Mouse (Mus musculus): ENCODE measurements around the gene Inpp5b. TPM values are rescaled to one million over a fixed set of nuclear protein-coding genes. Genes with fewer than 3 reads are reported as not detected.
A peak's percentile ranks its signal among the peaks of the same experiment; 100 is the strongest.

Inpp5b gene
- polyA plus RNA-seq, 1 experiment = 93.3 TPM

GRCm38 (mm10) chr4:124737486-124737885 is 4.2 kb upstream of the Inpp5b start:
- Histone ChIP-seq H3K4me1 (ENCODE audit: control insufficient read depth, insufficient read depth, low read length) (no peaks in the 10 kb centered on the region), H3K4me3 (replicated peaks; ENCODE audit: extremely low read depth, low read depth, low read length) (no peak overlapping the region)
- no peak for DNase-seq
- TF ChIP-seq CTCF (IDR thresholded peaks at IDR 0.05; ENCODE audit: insufficient read depth, low read length) = no peak
- TF ChIP-seq POLR2A (IDR thresholded peaks at IDR 0.05; ENCODE audit: borderline replicate concordance, extremely low read depth, low read depth, low read length) = no peak
- 76% methylated on average over 5 of the region's 5 CpGs for WGBS

- TF ChIP-seq CTCF (IDR thresholded peaks at IDR 0.05; ENCODE audit: insufficient read depth, low read length) (no peak), POLR2A (IDR thresholded peaks at IDR 0.05; ENCODE audit: borderline replicate concordance, extremely low read depth, low read depth, low read length) (no peak)
- Histone ChIP-seq H3K4me3 (replicated peaks; ENCODE audit: extremely low read depth, low read depth, low read length) (no peak overlapping the region), H3K4me1 (ENCODE audit: control insufficient read depth, insufficient read depth, low read length) (no peaks in the 10 kb centered on the region)
- 52% methylated on average over 4 of the region's 4 CpGs for WGBS
- DNase-seq = no peak
Measured at GRCm38 (mm10) chr4:124738013-124738412, 3.6 kb upstream of the Inpp5b start.

GRCm38 (mm10) chr4:124738783-124739182 is 2.9 kb upstream of the Inpp5b start:
- 68% methylated on average over 1 of the region's 1 CpGs for WGBS
- Histone ChIP-seq H3K4me1 (ENCODE audit: control insufficient read depth, insufficient read depth, low read length) (no peaks in the 10 kb centered on the region), H3K4me3 (replicated peaks; ENCODE audit: extremely low read depth, low read depth, low read length) (no peak overlapping the region)
- no peak for DNase-seq
- TF ChIP-seq CTCF (IDR thresholded peaks at IDR 0.05; ENCODE audit: insufficient read depth, low read length) = no peak
- no peak for TF ChIP-seq POLR2A (IDR thresholded peaks at IDR 0.05; ENCODE audit: borderline replicate concordance, extremely low read depth, low read depth, low read length)

DNA sequence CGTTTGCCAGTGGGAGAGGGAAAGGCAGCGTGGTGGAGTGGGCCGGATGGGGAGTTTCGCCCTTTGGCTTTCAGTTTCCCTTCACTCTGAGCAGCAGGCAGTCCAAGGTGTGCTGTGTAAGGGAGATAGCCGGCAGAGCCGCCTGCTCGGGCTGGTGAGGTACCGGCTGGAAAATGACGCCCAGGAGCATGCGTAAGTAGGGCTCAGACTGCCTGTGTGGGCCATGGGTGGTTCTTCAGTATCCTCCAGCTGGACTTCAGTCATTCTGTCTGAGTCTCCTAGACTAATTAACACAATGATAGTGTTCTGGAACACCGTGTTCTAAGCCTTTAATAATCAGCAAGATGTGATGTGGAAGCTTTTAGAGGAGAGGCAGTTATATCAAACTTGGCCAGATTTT is 1.2 kb downstream of the Inpp5b start:
- WGBS = 85% methylated on average over 11 of the region's 11 CpGs
- no peaks in the 10 kb centered on the region for H3K4me1 ChIP-seq (ENCODE audit: control insufficient read depth, insufficient read depth, low read length)

GRCm38 (mm10) chr4:124746577-124746976 is 4.9 kb downstream of the Inpp5b start:
- Histone ChIP-seq H3K4me1 (ENCODE audit: control insufficient read depth, insufficient read depth, low read length) (no peaks in the 10 kb centered on the region), H3K4me3 (replicated peaks; ENCODE audit: extremely low read depth, low read depth, low read length) (no peak overlapping the region)
- 83% methylated on average over 7 of the region's 7 CpGs for WGBS
- no peak for DNase-seq
- TF ChIP-seq POLR2A (IDR thresholded peaks at IDR 0.05; ENCODE audit: borderline replicate concordance, extremely low read depth, low read depth, low read length) (no peak), CTCF (IDR thresholded peaks at IDR 0.05; ENCODE audit: insufficient read depth, low read length) (no peak)

More for the DNA sequence above, 1.2 kb downstream of the Inpp5b start:
- TF ChIP-seq POLR2A (IDR thresholded peaks at IDR 0.05; ENCODE audit: borderline replicate concordance, extremely low read depth, low read depth, low read length) (no peak), CTCF (IDR thresholded peaks at IDR 0.05; ENCODE audit: insufficient read depth, low read length) (no peak)
- no peak for DNase-seq
- H3K4me3 ChIP-seq (replicated peaks; ENCODE audit: extremely low read depth, low read depth, low read length) = no peak overlapping the region

DNA sequence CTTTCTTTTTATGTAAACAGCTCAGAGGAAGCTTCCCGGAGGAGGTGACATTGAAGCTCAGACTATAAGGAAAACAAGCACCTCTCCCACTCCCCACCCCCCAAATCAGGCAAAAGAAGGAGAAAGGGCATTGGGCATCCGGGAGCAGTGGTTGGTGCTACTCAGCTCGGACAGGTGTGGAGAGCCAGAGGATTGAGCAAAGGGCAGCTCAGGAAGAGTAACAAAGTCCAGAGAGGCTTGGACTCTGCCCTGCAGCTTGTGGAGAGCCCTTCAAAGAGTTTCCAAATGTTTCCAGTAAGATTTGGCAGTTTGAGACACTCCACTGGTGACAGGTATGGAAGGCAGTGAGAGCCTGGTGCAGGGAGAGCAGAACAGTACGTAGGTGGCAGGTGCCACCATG is 6.2 kb downstream of the Inpp5b start:
- WGBS = 46% methylated on average over 4 of the region's 4 CpGs
- H3K4me3 ChIP-seq (replicated peaks; ENCODE audit: extremely low read depth, low read depth, low read length) = no peak overlapping the region
- H3K4me1 ChIP-seq (ENCODE audit: control insufficient read depth, insufficient read depth, low read length) = peaks cover 4% of the 10 kb centered on the region; the same call in 1 of the 2 replicates
- TF ChIP-seq CTCF (IDR thresholded peaks at IDR 0.05; ENCODE audit: insufficient read depth, low read length) (no peak), POLR2A (IDR thresholded peaks at IDR 0.05; ENCODE audit: borderline replicate concordance, extremely low read depth, low read depth, low read length) (no peak)
- no peak for DNase-seq

DNA sequence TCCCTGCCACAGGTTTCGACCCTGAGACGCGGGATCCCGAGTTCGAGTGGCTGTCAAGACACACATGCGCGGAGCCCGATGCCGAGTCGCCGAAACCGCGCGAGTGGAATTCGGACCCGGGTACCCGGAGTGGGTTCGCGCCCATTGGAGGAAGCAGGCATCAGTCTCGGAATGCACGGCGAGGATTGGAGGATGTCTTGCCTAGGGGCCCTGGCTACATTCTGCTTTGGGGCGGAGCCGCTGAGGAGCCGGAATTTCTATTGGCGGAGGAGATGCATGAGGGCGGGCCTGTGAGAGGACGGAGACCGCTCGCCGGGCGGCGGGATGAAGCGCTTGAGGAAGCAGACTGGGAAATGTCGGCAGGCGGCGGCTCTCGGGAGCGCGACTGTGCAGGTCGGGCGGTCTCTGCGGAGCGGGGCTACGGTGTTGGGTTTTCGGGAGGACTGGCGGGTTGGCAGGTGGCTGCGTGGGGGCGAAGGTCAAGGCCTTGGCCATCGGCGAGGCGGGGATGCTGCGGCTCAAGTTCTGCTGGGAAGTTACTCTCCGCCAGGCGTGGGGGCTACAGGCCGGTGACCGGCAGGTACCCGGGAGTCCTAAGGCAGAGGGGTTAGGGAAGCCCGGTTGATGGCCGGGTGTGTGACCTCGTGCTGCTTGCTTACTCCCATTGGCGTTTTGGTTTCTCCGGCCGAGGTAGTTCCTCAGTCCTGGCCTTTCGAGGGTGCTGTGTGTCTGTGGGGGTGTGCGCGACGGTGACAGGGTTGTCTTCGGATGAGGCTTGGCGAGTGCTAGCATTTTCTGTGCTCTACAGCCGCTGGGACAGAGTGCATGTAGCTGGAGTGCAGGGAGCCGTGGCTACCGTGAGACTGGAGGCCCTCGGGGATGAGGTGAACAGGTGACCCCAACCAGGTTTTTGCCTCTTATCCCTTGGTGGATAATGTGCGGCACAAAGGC is 9.9 kb downstream of the Inpp5b start:
- under 1% methylated on average over 75 of the region's 75 CpGs for WGBS
- peak; percentile 74; the same call in 1 of the 2 replicates for TF ChIP-seq POLR2A (IDR thresholded peaks at IDR 0.05; ENCODE audit: borderline replicate concordance, extremely low read depth, low read depth, low read length)
- no peak for TF ChIP-seq CTCF (IDR thresholded peaks at IDR 0.05; ENCODE audit: insufficient read depth, low read length)
- Histone ChIP-seq H3K4me1 (ENCODE audit: control insufficient read depth, insufficient read depth, low read length) (peaks cover 27% of the 10 kb centered on the region), H3K4me3 (replicated peaks; ENCODE audit: extremely low read depth, low read depth, low read length) (peak overlapping the region; percentile 97)
- DNase-seq = peak; percentile 99

- Histone ChIP-seq H3K4me3 (replicated peaks; ENCODE audit: extremely low read depth, low read depth, low read length) (peak overlapping the region; percentile 85), H3K4me1 (ENCODE audit: control insufficient read depth, insufficient read depth, low read length) (peaks cover 27% of the 10 kb centered on the region)
- peak; percentile 70 for DNase-seq
- WGBS = 10% methylated on average over 15 of the region's 15 CpGs
- TF ChIP-seq POLR2A (IDR thresholded peaks at IDR 0.05; ENCODE audit: borderline replicate concordance, extremely low read depth, low read depth, low read length) (no peak), CTCF (IDR thresholded peaks at IDR 0.05; ENCODE audit: insufficient read depth, low read length) (0 out of 2 replicates have a peak, but pooled peaks have one; percentile 21)
Measured at GRCm38 (mm10) chr4:124752281-124753199, 10.9 kb downstream of the Inpp5b start.

DNA sequence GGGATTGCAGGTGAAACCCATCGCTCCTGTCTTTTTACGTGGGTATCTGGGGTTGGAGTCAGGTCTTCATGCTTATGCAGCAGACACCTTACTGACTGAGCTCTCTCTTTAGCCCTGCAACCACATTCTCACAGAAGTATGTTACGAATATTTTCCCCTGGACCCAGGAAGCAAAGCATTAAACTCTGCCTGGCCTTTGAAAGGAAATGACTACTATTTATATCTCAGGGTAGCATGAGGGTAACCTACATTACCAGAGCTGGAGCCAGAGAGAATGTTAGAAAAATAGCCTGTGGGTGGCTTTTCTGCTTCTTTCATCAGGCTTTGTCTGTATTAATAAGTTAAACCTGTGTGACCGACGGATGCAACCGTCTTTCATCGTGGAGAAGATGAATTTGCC is 13.9 kb downstream of the Inpp5b start:
- TF ChIP-seq CTCF (IDR thresholded peaks at IDR 0.05; ENCODE audit: insufficient read depth, low read length) = no peak
- TF ChIP-seq POLR2A (IDR thresholded peaks at IDR 0.05; ENCODE audit: borderline replicate concordance, extremely low read depth, low read depth, low read length) = no peak
- peaks cover 33% of the 10 kb centered on the region for H3K4me1 ChIP-seq (ENCODE audit: control insufficient read depth, insufficient read depth, low read length)
- DNase-seq = no peak
- H3K4me3 ChIP-seq (replicated peaks; ENCODE audit: extremely low read depth, low read depth, low read length) = no peak overlapping the region
- WGBS = 31% methylated on average over 7 of the region's 7 CpGs

All from lung, adult 2 months (tissue).